In the genomic region with DNA sequence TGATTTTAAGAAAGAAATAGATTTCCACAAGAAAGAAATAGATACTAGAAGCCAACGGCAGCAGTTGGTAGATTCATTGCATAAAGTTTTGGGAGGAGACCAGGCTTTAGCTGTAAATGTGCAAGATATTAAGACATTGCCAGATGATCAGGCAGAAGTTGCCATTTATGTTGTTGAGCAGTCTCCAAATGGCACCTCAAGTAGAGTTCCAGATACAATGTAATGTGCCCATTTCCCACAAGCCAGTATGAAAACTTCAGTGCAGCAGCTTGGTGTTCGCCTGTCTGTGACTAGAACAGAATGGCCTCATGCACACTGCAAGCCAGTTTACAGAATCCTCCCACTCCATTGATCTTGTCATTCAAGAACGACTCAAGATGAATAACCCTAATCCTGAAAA, we compare ENCODE assay signal across 18 mouse cellular contexts. TPM values are rescaled to one million over a fixed set of nuclear protein-coding genes. Genes with fewer than 3 reads are reported as not detected.
DNase-seq lines count a peak whose midpoint lies in the region; ATAC-seq and TF ChIP-seq lines count a peak whose summit lies in the region.
"Had no signal": no experiment of that assay in that cellular context is flagged by ENCODE, and none has a peak within 500 bp of the region (broad histone marks: within the 10 kb centered on the region; RNA-seq: fewer than 3 reads in every experiment).

No protein-coding gene starts in this region.

- no peak overlapping the region for H3K9ac ChIP-seq in forebrain, postnatal 0 days
- no peak overlapping the region for H3K9ac ChIP-seq in forebrain, embryonic 12.5 days
- H3K9ac ChIP-seq in hindbrain, embryonic 16.5 days (ENCODE audit: low read depth, low read length): no peak overlapping the region
- H3K9ac ChIP-seq: embryonic facial prominence, embryonic 13.5 days; heart, embryonic 12.5 days; hindbrain, embryonic 14.5 days had no signal

- H3K4me3 ChIP-seq in forebrain, postnatal 0 days (ENCODE audit: low read depth, low read length): no peak overlapping the region
- H3K4me3 ChIP-seq in forebrain, embryonic 12.5 days (replicated peaks): no peak overlapping the region
- no peak overlapping the region for H3K4me3 ChIP-seq in layer of hippocampus, adult 2 months
- no peak overlapping the region for H3K4me3 ChIP-seq in hindbrain, embryonic 16.5 days (ENCODE audit: low read length)
- H3K4me3 ChIP-seq: embryonic facial prominence, embryonic 13.5 days; heart, embryonic 12.5 days; hindbrain, embryonic 10.5 days had no signal

- H3K4me1 ChIP-seq in forebrain, postnatal 0 days (ENCODE audit: insufficient read depth): no peaks in the 10 kb centered on the region
- no peaks in the 10 kb centered on the region for H3K4me1 ChIP-seq in forebrain, embryonic 12.5 days
- no peaks in the 10 kb centered on the region for H3K4me1 ChIP-seq in hindbrain, embryonic 16.5 days (ENCODE audit: control insufficient read depth, insufficient read depth, low read depth, low read length)
- H3K4me1 ChIP-seq: embryonic facial prominence, embryonic 13.5 days; heart, embryonic 12.5 days; hindbrain, embryonic 10.5 days had no signal

- TF ChIP-seq POLR2A in brain, embryonic 14.5 days (IDR thresholded peaks at IDR 0.05; ENCODE audit: borderline replicate concordance, extremely low read depth, insufficient read depth, insufficient read length, poor library complexity, severe bottlenecking): no peak

- H3K4me2 ChIP-seq in forebrain, postnatal 0 days (ENCODE audit: low read depth): no peak overlapping the region
- H3K4me2 ChIP-seq in forebrain, embryonic 12.5 days: no peak overlapping the region
- H3K4me2 ChIP-seq in hindbrain, embryonic 16.5 days (ENCODE audit: low read length): no peak overlapping the region
- H3K4me2 ChIP-seq: embryonic facial prominence, embryonic 13.5 days; heart, embryonic 12.5 days; hindbrain, embryonic 14.5 days had no signal

- no peaks in the 10 kb centered on the region for H3K27me3 ChIP-seq in forebrain, postnatal 0 days (ENCODE audit: insufficient read depth, low read length)
- H3K27me3 ChIP-seq in forebrain, embryonic 12.5 days: no peaks in the 10 kb centered on the region
- H3K27me3 ChIP-seq in hindbrain, embryonic 16.5 days (replicated peaks; ENCODE audit: control insufficient read depth, insufficient read depth, low read length): no peaks in the 10 kb centered on the region
- H3K27me3 ChIP-seq: embryonic facial prominence, embryonic 13.5 days; heart, embryonic 12.5 days had no signal

- peak; percentile 85 for ATAC-seq in forebrain, postnatal 0 days
- no peak for ATAC-seq in forebrain, embryonic 12.5 days (ENCODE audit: low FRiP score)
- ATAC-seq in hindbrain, embryonic 16.5 days: no peak
- ATAC-seq: intestine, embryonic 16.5 days had no signal

- H3K27ac ChIP-seq in forebrain, postnatal 0 days (ENCODE audit: low read depth, low read length): no peak overlapping the region
- no peak overlapping the region for H3K27ac ChIP-seq in forebrain, embryonic 12.5 days
- no peak overlapping the region; the same call in 1 of the 2 replicates for H3K27ac ChIP-seq in layer of hippocampus, adult 2 months
- H3K27ac ChIP-seq in hindbrain, embryonic 16.5 days (ENCODE audit: low read depth, low read length): no peak overlapping the region
- H3K27ac ChIP-seq: embryonic facial prominence, embryonic 13.5 days; hindbrain, embryonic 10.5 days; hindbrain, embryonic 14.5 days had no signal

- 66% methylated on average over 3 of the region's 3 CpGs for WGBS in forebrain, postnatal 0 days
- WGBS in forebrain, embryonic 12.5 days: 86% methylated on average over 3 of the region's 3 CpGs
- WGBS in hindbrain, embryonic 16.5 days: 86% methylated on average over 3 of the region's 3 CpGs

- TF ChIP-seq CTCF in forebrain, postnatal 0 days (IDR thresholded peaks at IDR 0.05; ENCODE audit: low read depth): no peak
- no peak for TF ChIP-seq CTCF in brain, embryonic 14.5 days (IDR thresholded peaks at IDR 0.05; ENCODE audit: borderline replicate concordance, extremely low read depth, insufficient read depth, insufficient read length)
- no peak for TF ChIP-seq CTCF in layer of hippocampus, adult 2 months (conservative IDR thresholded peaks at IDR 0.05)

- H3K9me3 ChIP-seq in forebrain, postnatal 0 days (ENCODE audit: low read length): no peaks in the 10 kb centered on the region
- H3K9me3 ChIP-seq in forebrain, embryonic 12.5 days: no peaks in the 10 kb centered on the region
- no peaks in the 10 kb centered on the region for H3K9me3 ChIP-seq in hindbrain, embryonic 16.5 days (ENCODE audit: control insufficient read depth, low read length)
- H3K9me3 ChIP-seq: embryonic facial prominence, embryonic 13.5 days; heart, embryonic 12.5 days; hindbrain, embryonic 10.5 days had no signal

- peak; percentile 75 for DNase-seq in forebrain, postnatal 0 days
- peak; percentile 33 for DNase-seq in brain, embryonic 14.5 days (ENCODE audit: low read depth)
- DNase-seq in layer of hippocampus, adult 2 months (ENCODE audit: low spot score in 2 of 2): peak; percentile 18 to 53
- peak; percentile 7 to 11 for DNase-seq in layer of hippocampus, postnatal 36 days
- DNase-seq in spleen, postnatal 14 days (ENCODE audit: low spot score in 2 of 2): no peak
- DNase-seq: adrenal gland, adult 8-10 months; adrenal gland, postnatal 36 days; cerebellum, adult 18-20 months; cerebellum, adult 9-11 months; cerebellum, postnatal 36 days; gastrocnemius, postnatal 14 days had no signal

- no peaks in the 10 kb centered on the region for H3K36me3 ChIP-seq in forebrain, postnatal 0 days (ENCODE audit: insufficient read depth)
- no peaks in the 10 kb centered on the region for H3K36me3 ChIP-seq in forebrain, embryonic 12.5 days (replicated peaks)
- H3K36me3 ChIP-seq in hindbrain, embryonic 16.5 days (ENCODE audit: control insufficient read depth, insufficient read depth, low read length): no peaks in the 10 kb centered on the region
- H3K36me3 ChIP-seq: embryonic facial prominence, embryonic 13.5 days; heart, embryonic 12.5 days; hindbrain, embryonic 10.5 days had no signal

RNA-seq across cellular contexts. Expression of a gene that starts 39.8 kb away (rescaled TPM):
- 64.1 and 75.4 TPM in 2 replicates for total RNA-seq in forebrain, postnatal 0 days (2014; rRNA removed)
- 31.9 and 34.8 TPM in 2 replicates for polyA plus RNA-seq in forebrain, postnatal 0 days (2015; fragmentation: Nextera tagmentation; extraction: Ambion mirVana)
- 53.9 and 61.1 TPM in 2 replicates for polyA plus RNA-seq in forebrain, embryonic 12.5 days (2016; fragmentation: Nextera tagmentation; extraction: Ambion mirVana)
- polyA plus RNA-seq in brain, embryonic 14.5 days (2012; rRNA removed): 21.3 and 29.4 TPM in 2 replicates
- 10 to 100 TPM; 53.5 to 60.0 TPM for total RNA-seq in layer of hippocampus, adult 2 months (2021)
- 10 to 100 TPM; 60.3 to 61.3 TPM for total RNA-seq in layer of hippocampus, postnatal 36 days (2021)
- 11.8 and 13.5 TPM in 2 replicates for polyA plus RNA-seq in hindbrain, embryonic 16.5 days (2015; fragmentation: Nextera tagmentation; extraction: Ambion mirVana)

Comparison
In these comparisons a context has a peak if more than half of its experiments do, and no peak if none do; other contexts are left out.
1. DNase-seq: peak in forebrain, postnatal 0 days (single experiment), brain, embryonic 14.5 days (single experiment), layer of hippocampus, adult 2 months (2 of 2) and layer of hippocampus, postnatal 36 days (2 of 2); none in spleen, postnatal 14 days (0 of 2).